Mouse (Mus musculus): ENCODE measurements around the gene Hspa2.

DNA sequence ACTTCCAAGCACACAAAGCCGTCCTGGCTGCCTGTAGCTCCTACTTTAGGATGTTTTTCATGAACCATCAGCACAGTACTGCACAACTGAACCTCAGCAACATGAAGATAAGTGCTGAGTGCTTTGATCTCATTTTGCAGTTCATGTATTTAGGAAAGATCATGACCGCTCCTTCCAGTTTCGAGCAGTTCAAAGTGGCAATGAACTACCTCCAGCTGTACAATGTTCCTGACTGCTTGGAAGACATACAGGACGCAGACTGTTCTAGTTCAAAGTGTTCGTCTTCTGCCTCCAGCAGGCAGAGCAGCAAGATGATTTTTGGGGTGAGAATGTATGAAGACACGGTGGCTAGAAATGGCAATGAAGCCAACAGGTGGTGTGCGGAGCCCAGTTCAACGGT, 18.6 kb upstream of the Hspa2 start:
- TF ChIP-seq CTCF (IDR thresholded peaks at IDR 0.05; ENCODE audit: control insufficient read depth, insufficient read depth, insufficient replicate concordance, low read depth, low read length) (no peak), POLR2A (IDR thresholded peaks at IDR 0.05; ENCODE audit: control insufficient read depth, low read depth, low read length) (no peak)

Data from testis, adult 2 months (tissue).